Mouse (Mus musculus): Measurements from ENCODE around the gene Hsf5. TPM values are rescaled to one million over a fixed set of nuclear protein-coding genes. Genes with fewer than 3 reads are reported as not detected.

Hsf5 gene
- 0.29 and 0.42 TPM in 2 replicates for polyA plus RNA-seq (2015; fragmentation: Nextera tagmentation; extraction: Ambion mirVana)

DNA sequence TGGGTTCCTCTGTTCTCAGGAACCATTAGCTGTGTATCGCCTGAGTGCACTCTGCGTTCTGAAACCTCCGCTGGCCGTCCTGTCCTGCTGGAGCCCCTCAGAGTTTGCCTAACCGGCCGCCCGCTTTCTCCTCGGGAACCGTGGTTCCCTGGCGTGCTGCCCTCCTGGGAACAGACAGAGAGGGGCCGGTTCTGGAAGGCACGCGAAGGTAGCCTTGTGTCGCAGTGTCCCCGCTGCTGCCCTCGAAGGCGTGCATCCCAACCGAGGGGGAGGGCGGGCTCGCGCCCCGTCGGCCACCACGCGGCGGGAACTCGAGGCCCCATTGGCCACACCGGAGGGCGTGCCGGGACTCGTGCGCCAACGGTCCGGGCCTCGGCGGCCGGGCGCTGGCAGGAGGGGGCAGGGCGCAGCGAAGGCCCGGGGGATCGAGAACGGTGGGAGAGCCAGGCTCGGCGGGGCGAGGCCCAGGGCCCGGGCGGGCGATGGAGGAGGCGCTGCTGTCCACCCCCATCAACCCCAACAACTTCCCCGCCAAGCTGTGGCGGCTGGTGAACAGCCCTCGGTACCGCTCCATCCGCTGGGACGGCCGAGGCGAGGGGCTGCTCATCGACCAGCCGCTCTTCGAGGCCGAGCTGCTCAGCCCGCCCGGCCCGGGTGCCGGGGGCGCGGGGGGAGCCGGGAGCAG, at the start of gene Hsf5:
TSS of gene Hsf5 (plus strand) at position 375 of the 685 bp plus-strand sequence.
- Histone ChIP-seq H3K4me1 (no peaks in the 10 kb centered on the region), H3K9me3 (peaks cover 10% of the 10 kb centered on the region; the same call in 1 of the 2 replicates), H3K27me3 (no peaks in the 10 kb centered on the region), H3K27ac (no peak within 1 kb of the TSS), H3K36me3 (peaks cover 74% of the 10 kb centered on the region), H3K4me2 (replicated peaks) (no peak within 1 kb of the TSS), H3K9ac (no peak within 1 kb of the TSS), H3K4me3 (no peak within 1 kb of the TSS)
- ATAC-seq (ENCODE audit: low FRiP score, low read depth): no peak
- 86% methylated on average over 67 of the region's 69 CpGs for WGBS

DNA sequence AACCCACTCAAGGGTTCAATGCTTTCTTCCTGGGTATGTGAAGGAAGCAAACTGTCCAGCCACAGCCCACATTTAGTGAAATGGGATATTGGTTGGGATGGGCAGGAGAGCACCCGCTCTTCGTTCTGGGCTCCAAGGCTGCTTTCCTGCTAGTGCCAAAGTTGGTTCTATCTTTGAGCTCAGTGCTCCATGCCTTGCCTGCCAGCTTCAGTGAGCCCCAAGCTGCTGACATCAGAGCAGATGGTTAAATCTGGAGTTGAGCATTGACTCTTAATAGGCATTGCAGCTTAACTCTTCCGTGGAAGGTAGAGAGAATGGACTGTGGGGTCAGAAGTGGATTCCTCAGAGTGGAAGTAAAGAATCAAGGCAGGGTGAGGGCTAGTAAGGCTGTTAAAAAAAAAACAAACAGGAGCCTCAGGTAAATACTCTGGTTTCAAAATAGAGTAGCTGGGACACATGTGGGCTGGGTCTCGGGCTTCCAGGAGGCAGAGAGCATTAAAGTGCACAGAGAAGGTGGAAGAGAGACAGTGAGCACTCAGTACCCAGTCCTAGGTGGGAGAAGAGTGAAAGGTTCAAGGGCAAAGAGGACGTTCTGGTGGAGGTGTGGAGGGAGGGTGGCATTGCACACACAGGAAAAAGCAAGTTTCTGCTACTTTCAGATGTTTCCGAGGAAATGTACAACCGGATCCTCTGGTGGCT, 48.6 kb upstream of the Hsf5 start, which contains the start of gene Sept4:
TSS of gene Sept4 (plus strand) at position 649 of the 699 bp plus-strand sequence.
- Histone ChIP-seq H3K9ac (no peak within 1 kb of the TSS), H3K4me1 (no peaks in the 10 kb centered on the region), H3K9me3 (no peaks in the 10 kb centered on the region), H3K27ac (no peak within 1 kb of the TSS), H3K36me3 (no peaks in the 10 kb centered on the region), H3K27me3 (no peaks in the 10 kb centered on the region), H3K4me3 (no peak within 1 kb of the TSS), H3K4me2 (replicated peaks) (no peak within 1 kb of the TSS)
- ATAC-seq (ENCODE audit: low FRiP score, low read depth): no peak
- WGBS: 78% methylated on average over 7 of the region's 7 CpGs

DNA sequence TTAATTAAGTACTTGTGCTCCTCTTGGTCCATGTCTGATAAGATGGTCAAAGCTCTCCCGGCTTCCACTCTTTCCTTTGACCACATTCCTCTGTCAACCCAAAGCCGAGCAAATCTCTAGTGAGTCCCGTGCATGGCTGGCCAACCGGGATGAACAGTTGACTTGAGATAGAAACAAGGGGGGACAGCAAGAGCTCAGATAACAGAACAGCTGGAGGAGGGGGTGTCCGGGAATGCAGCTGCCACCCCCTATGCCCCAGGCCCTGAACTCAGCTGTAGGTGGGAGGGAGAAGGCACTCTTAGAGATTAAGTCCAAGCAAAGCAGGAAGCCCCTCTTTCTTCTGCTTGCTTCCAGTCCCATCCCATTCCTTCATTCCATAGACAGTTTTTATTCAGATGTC, 46.2 kb upstream of the Hsf5 start:
- no peaks in the 10 kb centered on the region for H3K4me1 ChIP-seq
- H3K36me3 ChIP-seq: no peaks in the 10 kb centered on the region
- H3K27ac ChIP-seq: no peak overlapping the region
- H3K4me2 ChIP-seq (replicated peaks): no peak overlapping the region
- ATAC-seq (ENCODE audit: low FRiP score, low read depth): 0 out of 2 replicates have a peak, but pooled peaks have one; percentile 44
- H3K9ac ChIP-seq: no peak overlapping the region
- H3K9me3 ChIP-seq: no peaks in the 10 kb centered on the region
- no peaks in the 10 kb centered on the region for H3K27me3 ChIP-seq
- no peak overlapping the region for H3K4me3 ChIP-seq
- 79% methylated on average over 5 of the region's 5 CpGs for WGBS

- Histone ChIP-seq H3K36me3 (no peaks in the 10 kb centered on the region), H3K27me3 (no peaks in the 10 kb centered on the region), H3K27ac (no peak overlapping the region), H3K4me1 (no peaks in the 10 kb centered on the region), H3K9ac (no peak overlapping the region), H3K4me3 (no peak overlapping the region), H3K4me2 (replicated peaks) (no peak overlapping the region), H3K9me3 (no peaks in the 10 kb centered on the region)
- 89% methylated on average over 1 of the region's 1 CpGs for WGBS
- ATAC-seq (ENCODE audit: low FRiP score, low read depth): no peak
These were observed 45.5 kb upstream of the Hsf5 start for GRCm38 (mm10) chr11:87571361-87571950.

GRCm38 (mm10) chr11:87573751-87574150, 43.2 kb upstream of the Hsf5 start:
- Histone ChIP-seq H3K9ac (no peak overlapping the region), H3K36me3 (no peaks in the 10 kb centered on the region), H3K4me3 (no peak overlapping the region), H3K9me3 (no peaks in the 10 kb centered on the region), H3K27me3 (peaks cover 7% of the 10 kb centered on the region; the same call in 1 of the 2 replicates), H3K4me2 (replicated peaks) (no peak overlapping the region), H3K4me1 (peaks cover 13% of the 10 kb centered on the region), H3K27ac (no peak overlapping the region)
- WGBS: 76% methylated on average over 7 of the region's 7 CpGs
- ATAC-seq (ENCODE audit: low FRiP score, low read depth): no peak

GRCm38 (mm10) chr11:87574520-87575180, 42.3 kb upstream of the Hsf5 start:
- ATAC-seq (ENCODE audit: low FRiP score, low read depth): no peak
- Histone ChIP-seq H3K4me2 (replicated peaks) (no peak overlapping the region), H3K4me1 (peaks cover 15% of the 10 kb centered on the region), H3K9ac (no peak overlapping the region), H3K27ac (no peak overlapping the region), H3K27me3 (peaks cover 7% of the 10 kb centered on the region), H3K4me3 (no peak overlapping the region), H3K9me3 (no peaks in the 10 kb centered on the region), H3K36me3 (no peaks in the 10 kb centered on the region)
- 76% methylated on average over 21 of the region's 21 CpGs for WGBS

- Histone ChIP-seq H3K27me3 (peaks cover 13% of the 10 kb centered on the region), H3K9ac (peak overlapping the region; percentile 63), H3K36me3 (no peaks in the 10 kb centered on the region), H3K27ac (no peak overlapping the region), H3K4me3 (peak overlapping the region; percentile 62), H3K4me2 (replicated peaks) (peak overlapping the region; percentile 93), H3K9me3 (no peaks in the 10 kb centered on the region), H3K4me1 (peaks cover 15% of the 10 kb centered on the region)
- ATAC-seq (ENCODE audit: low FRiP score, low read depth): no peak
- WGBS: 21% methylated on average over 6 of the region's 6 CpGs
These were observed 39.2 kb upstream of the Hsf5 start for GRCm38 (mm10) chr11:87577601-87578248.

DNA sequence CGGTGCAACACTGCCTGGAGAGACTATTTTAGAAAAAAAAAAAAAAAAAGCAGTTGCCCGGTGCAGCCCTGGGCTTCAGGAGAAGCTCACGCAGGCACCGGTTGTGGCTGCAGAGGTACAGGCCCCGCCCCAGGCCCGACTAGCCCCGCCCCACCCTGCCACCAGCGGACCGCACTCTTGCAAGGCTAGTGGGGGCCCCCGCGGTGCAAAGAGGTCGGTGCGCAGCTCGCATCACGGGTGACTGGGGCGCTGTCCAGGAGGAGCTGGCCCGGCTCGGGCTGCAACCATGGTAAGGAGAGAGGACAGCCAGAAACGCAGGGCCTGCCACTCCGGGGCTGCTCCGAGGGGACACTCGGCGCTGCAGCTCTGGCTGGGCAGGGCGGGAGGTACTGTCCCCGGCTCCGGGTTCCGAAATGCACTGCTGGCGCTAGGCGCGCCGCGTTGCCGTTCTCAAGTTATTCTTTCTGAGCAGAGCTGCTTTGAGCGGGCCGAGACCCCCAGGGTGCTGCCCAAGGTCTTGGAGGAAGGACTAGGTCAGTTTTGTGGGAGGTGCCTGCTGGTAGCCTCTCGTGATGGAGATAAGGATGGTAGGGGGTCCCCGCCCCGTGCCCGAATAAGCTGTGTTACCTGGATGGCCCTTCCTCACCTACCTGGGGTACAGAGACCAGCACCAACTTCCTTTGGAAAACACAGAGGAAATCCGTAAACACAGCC, 38.6 kb upstream of the Hsf5 start:
- peak overlapping the region; percentile 63 for H3K9ac ChIP-seq
- no peaks in the 10 kb centered on the region for H3K9me3 ChIP-seq
- peak; percentile 80 for ATAC-seq (ENCODE audit: low FRiP score, low read depth)
- peak overlapping the region; percentile 62 for H3K4me3 ChIP-seq
- peak overlapping the region; percentile 93 for H3K4me2 ChIP-seq (replicated peaks)
- H3K27me3 ChIP-seq: peaks cover 13% of the 10 kb centered on the region
- peaks cover 15% of the 10 kb centered on the region for H3K4me1 ChIP-seq
- H3K27ac ChIP-seq: no peak overlapping the region
- under 1% methylated on average over 40 of the region's 40 CpGs for WGBS
- H3K36me3 ChIP-seq: no peaks in the 10 kb centered on the region

- H3K4me1 ChIP-seq: peaks cover 15% of the 10 kb centered on the region
- WGBS: 22% methylated on average over 10 of the region's 10 CpGs
- H3K4me3 ChIP-seq: peak overlapping the region; percentile 62
- no peaks in the 10 kb centered on the region for H3K36me3 ChIP-seq
- H3K27me3 ChIP-seq: peaks cover 13% of the 10 kb centered on the region
- no peaks in the 10 kb centered on the region for H3K9me3 ChIP-seq
- H3K4me2 ChIP-seq (replicated peaks): peak overlapping the region; percentile 93
- no peak; the same call in 1 of the 2 replicates for ATAC-seq (ENCODE audit: low FRiP score, low read depth)
- H3K27ac ChIP-seq: no peak overlapping the region
- peak overlapping the region; percentile 63; the same call in 1 of the 2 replicates for H3K9ac ChIP-seq
These were observed 37.9 kb upstream of the Hsf5 start for GRCm38 (mm10) chr11:87578963-87579601.

DNA sequence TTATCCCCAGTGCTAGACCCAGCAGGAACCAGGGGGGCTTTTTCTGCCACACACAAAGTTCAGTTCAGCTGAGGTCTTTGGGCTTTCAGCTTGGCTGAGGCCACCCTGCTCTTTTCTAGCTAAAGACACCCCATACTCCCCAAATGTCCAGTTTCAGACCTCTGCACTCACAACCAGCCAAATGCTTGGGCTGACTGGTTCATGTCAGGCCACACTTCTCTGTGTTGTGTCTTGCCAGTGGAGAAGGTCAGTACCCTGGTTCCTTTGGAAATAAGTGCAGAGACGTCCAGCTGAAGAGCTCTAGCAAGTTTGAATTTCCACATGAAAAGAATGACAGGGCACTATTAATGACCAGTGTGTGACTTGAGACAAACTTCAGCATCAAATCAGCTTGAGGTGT, 37.3 kb upstream of the Hsf5 start:
- Histone ChIP-seq H3K4me1 (peaks cover 17% of the 10 kb centered on the region), H3K4me2 (replicated peaks) (0 out of 2 replicates have a peak overlapping the region, but pooled peaks have one; percentile 93), H3K9me3 (no peaks in the 10 kb centered on the region), H3K27ac (no peak overlapping the region), H3K9ac (no peak overlapping the region), H3K4me3 (no peak overlapping the region), H3K27me3 (peaks cover 13% of the 10 kb centered on the region), H3K36me3 (no peaks in the 10 kb centered on the region)
- WGBS: 56% methylated on average over 1 of the region's 1 CpGs
- no peak for ATAC-seq (ENCODE audit: low FRiP score, low read depth)

Measured in limb, embryonic 13.5 days (tissue).